Mouse (Mus musculus) left cerebral cortex, postnatal 14 days (tissue): ENCODE results near the gene Grn. TPM values are rescaled to one million over a fixed set of nuclear protein-coding genes. Genes with fewer than 3 reads are reported as not detected.
"Not testable (repeated sequence)": the region's sequence is repeated elsewhere in the genome, so short reads cannot be mapped to it uniquely, and the experiment has no call there.

Experiments
- DNase-seq, 2 experiments: peaks; one replicate each; pipeline ENCODE4 v3.0.0; 2021 to 2022; ENCODE audit warnings: low spot score in 2 of 2, mixed read lengths in 1 of 2
- intact Hi-C: fragments of 180-260 bp; cut with DNase I; formaldehyde crosslinking; loops from one replicate; pipeline ENCODE4 v1.15.1; 2025
- total RNA-seq, 2 experiments: library from RNA; stranded (reverse); gene quantifications; 2 replicates each; pipeline ENCODE4 v1.2.3; 2021

Grn gene
- total RNA-seq, 2 experiments from 2014 or later = 74.3 to 78.5 TPM

DNA sequence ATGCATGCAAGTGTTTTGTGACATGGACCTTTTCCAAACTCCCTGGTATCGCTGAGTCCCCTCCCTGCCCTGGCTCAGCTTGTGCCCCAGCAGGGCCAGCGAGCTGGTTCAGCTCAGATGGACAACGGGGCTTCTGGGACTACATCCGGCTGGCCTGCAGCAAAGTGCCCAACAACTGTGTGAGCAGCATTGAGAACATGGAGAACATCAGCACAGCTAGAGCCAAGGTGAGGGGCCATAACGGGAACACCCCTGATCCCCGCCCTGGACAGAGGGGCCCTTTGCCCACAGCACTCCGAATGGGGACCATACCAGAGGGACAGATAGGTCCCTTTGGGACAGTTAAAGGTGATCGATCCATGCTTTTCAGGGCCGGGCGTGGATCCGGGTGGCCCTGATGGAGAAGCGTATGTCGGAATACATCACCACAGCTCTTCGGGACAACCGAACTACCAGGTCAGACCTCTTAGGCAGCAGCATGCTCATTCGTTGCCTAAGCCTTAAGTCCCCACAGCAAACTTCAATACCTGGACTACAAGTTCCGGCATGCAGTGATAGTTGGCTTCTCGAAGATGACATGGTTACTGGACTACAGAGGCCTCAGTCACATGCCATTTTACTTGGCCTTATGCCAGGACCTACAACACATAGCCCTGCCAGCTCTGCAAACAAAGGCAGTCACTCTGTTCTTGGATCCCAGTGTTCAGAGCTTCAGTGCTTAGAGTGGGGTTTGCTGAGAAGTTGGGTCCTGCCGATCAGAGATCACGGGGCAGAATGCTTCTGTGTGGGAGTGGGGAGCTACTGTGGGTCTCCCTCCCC is 31.9 kb upstream of the Grn start:
- intact Hi-C loops = loop anchor here (5.0 kb wide), 1 partner anchor 34 kb away; the partner anchor contains the start of gene Grn
- DNase-seq = peak in 1 of 2 experiments; percentile 84

DNA sequence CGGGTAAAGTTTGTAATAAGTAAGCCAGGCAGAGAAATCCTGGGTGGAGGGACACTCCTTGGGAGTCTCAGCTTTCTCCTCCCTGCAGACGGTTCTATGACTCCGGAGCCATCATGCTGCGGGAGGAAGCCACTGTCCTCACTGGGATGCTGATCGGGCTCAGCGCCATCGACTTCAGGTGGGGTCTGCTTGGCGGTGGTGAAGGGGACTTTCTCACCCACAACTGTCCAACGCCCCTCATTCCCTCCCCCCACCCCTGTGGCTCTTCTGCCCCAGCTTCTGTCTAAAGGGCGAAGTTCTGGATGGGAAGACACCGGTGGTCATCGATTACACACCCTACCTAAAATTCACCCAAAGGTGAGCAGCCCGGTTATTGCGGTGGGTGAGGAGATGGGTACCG is 31.0 kb upstream of the Grn start:
- intact Hi-C loops = loop anchor here (5.0 kb wide), 1 partner anchor 33 kb away; the partner anchor contains the start of gene Grn
- DNase-seq = no peak

DNA sequence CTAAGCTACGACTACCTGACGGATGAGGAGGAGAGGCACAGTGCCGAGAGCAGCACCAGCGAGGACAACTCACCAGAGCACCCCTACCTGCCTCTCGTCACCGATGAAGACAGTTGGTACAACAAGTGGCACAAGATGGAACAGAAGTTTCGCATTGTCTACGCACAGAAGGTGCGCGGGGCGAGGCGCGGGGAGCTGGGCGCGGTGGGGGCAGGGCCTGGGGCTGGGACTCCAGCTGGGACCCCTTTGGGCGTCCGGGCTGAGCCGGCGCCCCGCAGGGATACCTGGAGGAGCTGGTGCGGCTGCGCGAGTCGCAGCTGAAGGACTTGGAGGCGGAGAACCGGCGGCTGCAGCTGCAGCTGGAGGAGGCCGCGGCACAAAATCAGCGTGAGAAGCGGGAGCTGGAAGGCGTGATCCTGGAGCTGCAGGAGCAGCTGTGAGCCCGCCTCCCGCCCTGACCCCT is 30.5 kb upstream of the Grn start:
- DNase-seq = peak in 1 of 2 experiments; percentile 13
- intact Hi-C loops = loop anchor here (5.0 kb wide), 1 partner anchor 33 kb away; the partner anchor contains the start of gene Grn

DNA sequence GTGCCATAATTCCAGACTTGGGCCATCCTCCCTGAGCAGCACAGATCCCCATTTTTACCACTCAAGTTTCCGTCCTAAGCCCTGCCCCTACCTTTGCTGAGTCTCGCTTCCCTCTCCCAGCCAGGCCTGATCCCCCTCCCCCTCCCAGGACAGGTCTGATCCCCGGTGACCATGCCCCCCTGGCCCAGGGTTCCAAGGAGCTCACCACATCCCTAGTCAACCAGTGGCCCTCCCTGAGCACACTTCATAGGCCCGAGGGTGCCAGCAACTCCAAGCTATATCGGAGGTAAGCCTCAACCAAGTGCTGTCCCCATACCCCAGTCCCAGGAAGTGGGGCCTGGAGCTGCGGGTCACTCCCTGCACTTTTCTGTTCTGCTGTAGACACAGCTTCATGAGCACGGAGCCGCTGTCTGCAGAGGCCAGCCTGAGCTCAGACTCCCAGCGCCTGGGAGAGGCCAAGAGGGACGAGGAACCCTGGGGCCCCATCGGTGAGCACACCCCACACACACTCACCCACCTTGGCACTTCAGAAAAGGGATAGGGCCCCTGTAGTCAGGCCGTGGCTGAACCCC is 29.5 kb upstream of the Grn start:
- intact Hi-C loops = no loop called here
- DNase-seq = no peak

DNA sequence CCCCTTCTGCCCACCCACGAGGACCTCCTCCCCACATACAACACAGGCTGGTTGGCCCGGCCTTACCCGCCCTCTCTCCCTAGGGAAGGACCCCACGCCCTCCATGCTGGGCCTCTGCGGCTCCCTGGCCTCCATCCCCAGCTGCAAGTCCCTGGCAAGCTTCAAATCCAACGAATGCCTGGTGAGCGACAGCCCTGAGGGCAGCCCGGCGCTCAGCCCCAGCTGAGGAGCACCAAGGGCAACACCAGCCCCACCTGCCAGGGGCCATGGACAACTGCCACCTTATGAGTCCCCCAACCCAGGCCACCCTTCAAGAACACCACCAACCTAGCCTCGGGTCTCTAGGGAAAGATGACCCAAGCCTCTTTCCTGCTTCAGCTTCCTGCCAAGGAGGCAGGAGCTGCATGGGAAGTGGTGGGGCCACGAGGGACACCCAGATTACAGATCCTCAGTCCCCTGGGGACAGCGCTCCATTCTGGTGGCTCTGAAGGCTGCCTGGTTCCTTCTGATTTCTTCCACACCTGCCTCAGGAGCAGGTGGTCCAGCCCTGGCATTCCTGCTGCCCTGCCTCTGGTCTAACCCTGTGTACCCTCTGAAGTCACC is 28.1 kb upstream of the Grn start:
- peak in 1 of 2 experiments; percentile 5 for DNase-seq
- intact Hi-C loops = no loop called here

DNA sequence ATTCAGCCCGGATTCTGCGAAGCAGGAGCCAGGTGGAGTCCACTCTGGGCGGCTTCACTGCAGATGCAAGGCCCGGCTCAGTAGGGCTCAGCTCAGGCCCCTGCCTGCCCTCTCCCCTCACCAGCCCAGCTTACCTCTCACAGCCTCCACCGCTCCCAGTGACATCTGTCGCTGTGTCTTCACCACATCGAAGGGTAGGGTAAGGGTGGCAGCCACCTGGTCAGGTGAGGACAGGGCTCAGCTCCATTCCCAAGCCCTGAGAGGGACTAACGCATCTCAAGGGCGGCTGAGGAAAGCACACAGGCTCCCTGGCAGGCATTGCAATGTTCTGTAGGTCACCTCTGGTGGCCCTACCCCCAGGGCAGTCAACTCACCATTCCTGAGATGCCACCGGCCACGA is 26.5 kb upstream of the Grn start:
- DNase-seq = no peak
- intact Hi-C loops = no loop called here

DNA sequence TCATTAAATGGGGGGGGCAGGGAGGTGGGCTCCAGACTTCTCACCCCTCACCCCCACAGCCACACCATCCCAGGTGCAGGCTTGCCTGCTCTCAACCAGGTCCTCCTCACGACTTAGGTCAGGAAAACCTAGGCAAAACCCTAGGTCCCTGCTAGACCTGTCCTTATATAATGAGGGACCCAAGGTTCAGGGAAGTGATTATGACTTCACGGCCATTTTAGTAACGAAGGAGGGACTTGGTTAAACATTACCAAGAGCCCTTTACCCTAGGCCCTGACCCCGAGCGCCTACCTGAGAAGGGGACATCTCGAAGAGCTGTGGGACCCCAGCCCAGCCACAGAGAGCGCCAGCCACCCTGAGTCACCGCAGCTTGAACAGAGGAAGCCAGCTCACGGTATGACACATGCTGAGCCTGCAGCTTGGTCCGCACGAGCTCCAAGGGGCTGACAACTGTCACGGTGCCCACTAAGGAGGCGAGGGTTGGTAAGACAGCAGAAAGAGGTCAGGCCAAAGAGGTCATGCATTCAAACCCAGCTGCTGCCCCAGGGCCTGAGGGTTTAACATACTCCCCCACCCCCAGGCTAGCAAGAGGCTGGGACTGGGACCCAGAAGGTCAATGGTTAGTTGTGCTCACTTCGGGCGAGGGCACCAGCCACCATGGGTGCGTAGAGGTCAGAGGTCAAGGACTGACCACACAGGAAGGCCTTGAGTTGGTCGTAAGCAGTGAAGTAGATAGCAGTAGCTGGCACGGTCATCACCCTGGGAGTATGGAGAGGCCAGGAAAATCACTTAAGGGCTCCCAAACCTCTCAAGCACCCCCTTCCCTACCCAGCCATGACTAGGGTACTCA is 25.7 kb upstream of the Grn start:
- intact Hi-C loops = loop anchor here (5.0 kb wide), 1 partner anchor 107 kb away; the partner anchor contains the start of gene Atxn7l3
- peak in 1 of 2 experiments; percentile 15 for DNase-seq

DNA sequence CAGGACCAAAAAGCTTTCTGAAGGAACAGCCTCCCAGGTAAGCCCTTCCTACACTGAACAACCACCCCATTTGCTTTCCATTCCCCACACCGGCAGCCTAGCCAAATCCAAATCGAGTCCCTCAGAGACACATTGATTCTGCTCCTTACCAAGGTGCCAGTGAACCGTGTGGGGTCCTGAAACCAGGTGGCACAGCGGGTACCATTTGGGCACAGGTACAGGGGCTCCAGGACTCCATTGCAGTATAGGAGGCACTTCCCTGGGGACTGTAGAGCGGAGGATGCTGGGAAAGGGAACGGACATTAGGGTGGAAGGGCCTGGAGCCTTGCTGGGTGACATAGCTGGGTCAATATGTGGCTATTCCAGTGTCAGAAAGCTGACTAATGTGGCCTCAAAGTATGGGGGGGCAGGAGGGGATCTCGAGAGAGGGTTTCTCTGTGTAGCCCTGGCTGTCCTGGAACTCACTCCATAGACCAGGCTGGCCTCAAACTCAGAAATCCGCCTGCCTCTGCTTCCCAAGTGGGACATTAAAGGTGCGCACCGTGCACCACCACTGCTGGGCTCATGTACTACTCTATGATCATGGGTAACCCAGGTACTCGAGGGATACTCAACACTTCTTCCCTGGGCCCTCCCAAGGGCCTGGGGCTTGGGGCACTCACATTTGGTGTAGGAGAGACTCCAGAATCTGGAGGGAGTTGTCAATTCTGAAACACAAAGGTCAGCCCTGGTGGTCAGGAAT is 24.4 kb upstream of the Grn start:
- no peak for DNase-seq
- intact Hi-C loops = loop anchor here (5.0 kb wide), 1 partner anchor 108 kb away; the partner anchor contains the start of gene Atxn7l3

DNA sequence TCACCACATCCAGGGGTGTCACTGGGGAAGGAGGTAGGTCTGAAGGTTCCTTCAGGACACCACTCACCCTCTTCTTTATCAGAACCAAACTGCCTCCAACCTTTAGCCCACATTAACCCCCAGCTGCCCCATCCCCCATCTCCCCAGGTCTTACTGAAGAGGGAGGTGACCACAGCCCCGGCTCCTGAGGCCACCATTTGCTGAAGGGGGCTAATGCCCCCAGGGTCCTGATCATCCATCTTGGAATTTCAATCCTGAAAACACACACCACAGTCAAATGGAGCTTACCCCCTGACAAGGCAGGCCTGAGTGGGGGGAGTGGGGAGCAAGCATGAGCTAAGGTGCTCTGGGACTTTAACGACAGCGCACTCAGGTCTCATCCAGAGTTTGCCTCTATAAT is 23.7 kb upstream of the Grn start:
- DNase-seq = no peak
- intact Hi-C loops = loop anchor here (5.0 kb wide), 1 partner anchor 109 kb away; the partner anchor contains the start of gene Atxn7l3

DNA sequence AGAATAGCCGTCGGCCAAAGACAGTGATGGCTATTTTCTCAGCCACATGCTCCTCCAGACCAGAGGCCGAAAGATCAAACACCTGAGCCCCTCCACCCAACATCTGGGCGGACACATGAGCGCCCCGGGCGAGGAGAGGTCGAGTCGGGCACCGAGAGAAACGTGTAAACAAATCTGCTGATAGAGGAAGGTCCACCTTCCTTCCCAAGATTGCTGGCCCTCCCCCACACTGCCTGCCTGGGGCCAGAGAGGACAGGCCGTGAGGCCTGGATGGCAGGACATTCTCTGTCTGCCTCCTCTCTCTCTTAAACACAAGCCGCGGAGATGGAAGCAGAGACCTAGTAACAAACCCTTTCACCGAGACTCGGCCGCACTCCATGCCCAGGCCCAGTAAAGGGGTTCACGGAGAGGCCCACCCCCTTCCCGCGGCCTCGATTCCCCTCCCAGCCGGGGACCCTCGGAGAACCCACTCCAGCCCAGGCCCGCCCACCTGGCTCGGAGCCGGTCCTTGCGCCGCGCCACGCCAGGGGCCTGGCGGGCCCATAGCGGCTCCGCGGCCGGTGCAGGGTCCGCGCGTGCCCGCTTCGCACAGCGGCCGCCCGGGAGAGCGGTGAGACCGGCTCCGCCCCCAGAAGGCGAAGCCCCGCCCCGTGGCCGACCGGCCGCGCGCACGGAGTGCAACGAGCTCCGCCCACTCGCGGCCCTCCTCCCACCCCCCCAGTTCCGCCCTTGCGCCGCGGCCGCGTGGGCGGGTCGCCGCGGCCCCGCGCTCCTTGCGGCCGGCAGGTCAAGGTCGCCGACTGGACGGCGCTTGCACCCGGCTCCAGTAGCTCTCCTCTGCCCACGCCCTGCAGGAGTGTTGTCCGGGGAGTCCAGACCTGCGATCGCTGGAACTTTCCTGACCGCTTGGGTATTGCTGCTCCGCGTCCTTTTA is 22.9 kb upstream of the Grn start:
- DNase-seq = peak; percentile 85 to 89
- intact Hi-C loops = loop anchor here (5.0 kb wide), 1 partner anchor 110 kb away; the partner anchor contains the start of gene Atxn7l3

DNA sequence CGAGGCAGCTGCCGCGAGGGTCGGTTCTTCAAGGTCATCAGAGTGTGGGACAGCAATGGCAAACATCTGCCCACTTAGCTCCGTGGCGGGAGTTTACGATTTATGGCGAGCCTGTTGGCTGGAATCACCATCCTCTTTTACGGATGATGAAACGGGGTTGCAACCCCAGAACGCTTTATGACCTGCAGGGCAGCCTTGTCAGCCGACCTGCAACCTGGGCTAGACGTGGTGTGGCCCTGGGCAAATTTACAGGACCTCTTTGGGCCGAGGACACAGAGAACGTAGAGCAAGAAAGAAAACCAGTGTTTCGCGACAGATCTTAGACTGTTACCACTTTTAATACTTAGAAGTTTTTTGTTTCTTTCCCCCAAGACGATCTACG is 22.3 kb upstream of the Grn start, which contains the start of gene Slc25a39:
Gene Slc25a39, minus strand, starts transcription at position 113 of the 382 bp plus-strand sequence.
- intact Hi-C loops = loop anchor here (1.0 to 5.0 kb wide), 3 partner anchors 23 to 111 kb away; partner anchors contain the start of genes Atxn7l3 and Grn
- DNase-seq = no peak

DNA sequence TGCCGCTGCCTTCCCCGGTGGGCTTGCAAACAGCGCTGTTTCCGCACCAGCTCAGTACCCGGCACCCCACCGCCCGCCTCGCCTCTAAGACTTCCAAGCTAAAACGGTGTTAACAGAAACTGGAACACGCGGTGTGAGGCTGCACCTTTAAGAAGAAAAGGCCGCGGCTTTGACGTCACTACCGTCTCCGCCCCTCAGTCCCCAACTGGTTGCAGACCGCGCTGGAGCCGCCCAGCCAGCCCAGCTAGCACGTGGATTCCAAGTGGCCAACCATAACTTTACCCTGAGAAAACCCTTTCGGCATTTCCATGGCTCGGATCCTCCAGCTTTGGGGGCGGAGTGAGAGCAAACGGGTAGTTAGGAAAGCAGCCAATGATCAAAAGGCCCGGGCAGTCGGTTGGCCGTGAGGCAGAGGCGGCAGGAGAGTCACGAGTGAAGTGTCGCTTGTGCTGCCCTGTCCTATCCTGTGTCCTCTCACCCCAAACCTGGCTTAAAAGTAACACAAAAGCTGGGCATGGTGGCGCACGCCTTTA is 21.7 kb upstream of the Grn start:
- intact Hi-C loops = loop anchor here (1.0 to 5.0 kb wide), 3 partner anchors 22 to 111 kb away; partner anchors contain the start of genes Atxn7l3 and Grn
- peak; percentile 97 to 99 for DNase-seq

DNA sequence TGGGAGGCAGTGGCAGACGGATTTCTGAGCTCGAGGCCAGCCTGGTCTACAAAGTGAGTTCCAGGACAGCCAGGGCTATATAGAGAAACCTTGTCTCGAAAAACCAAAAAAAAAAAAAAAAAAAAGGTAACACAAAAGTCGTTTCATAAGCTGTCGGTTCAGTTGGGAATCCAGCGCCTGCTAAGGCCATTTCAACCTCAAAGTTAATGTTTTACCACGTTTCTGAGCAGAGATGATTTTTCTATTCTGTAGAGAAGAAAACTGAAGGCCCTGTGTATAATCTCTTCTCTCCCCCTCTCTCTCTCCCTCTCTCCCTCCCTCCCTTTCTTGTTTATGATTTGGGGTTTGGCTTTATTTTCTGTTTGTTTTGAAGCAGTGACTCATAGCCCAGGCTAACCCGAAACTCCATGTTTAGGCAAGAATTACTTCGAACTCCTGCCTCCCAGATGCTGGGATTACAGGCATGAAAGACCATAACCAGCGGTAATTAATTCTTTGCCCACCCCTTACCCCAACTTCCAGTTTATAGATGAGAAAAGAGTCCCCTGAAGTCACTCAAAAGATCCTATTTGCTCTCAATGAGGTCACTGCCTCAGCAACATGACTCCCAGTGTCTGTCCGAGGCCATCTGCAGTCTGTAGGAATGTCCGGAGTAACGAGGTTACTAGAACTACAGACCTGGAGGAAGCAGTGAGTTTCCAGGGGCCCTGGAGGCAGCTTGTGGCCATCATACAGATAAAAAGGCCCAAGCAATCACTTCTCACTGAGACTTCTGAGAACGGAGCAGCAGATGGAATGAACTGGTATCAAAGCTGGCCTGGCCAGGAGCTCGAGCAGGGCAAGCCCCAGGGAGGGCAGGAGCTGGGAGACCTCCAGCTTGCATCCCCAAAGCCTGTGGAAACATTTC is 21.0 kb upstream of the Grn start:
- intact Hi-C loops = loop anchor here (1.0 to 5.0 kb wide), 3 partner anchors 22 to 112 kb away; partner anchors contain the start of genes Atxn7l3 and Grn
- DNase-seq = no peak

DNA sequence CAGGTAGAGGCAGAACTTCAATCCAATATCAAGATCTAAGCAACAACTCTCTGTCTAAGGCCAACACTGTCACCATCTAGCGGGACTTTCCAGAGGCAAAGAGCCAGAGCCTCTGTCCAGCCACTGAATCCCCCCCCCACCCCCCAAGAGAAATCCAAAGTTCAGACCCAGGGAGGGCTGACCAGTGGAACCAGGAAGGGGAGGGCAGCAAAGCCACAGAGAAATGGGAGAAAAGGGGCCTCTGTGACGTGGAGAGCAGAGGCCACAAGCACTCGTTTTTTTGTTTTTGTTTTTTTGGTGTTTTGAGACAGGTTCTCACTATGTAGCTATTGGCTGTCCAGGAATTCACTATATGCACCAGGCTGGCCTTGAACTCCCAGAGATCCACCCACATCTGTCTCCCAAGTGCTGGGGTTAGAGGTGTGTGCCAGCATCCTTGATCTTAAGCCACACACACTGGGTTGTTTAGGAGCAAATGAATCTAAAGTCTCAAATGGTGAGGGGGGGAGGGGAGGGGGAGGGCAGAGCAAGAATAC is 20.3 kb upstream of the Grn start:
- no peak for DNase-seq
- intact Hi-C loops = loop anchor here (2.0 to 5.0 kb wide), 3 partner anchors 21 to 113 kb away; partner anchors contain the start of genes Atxn7l3 and Grn

DNA sequence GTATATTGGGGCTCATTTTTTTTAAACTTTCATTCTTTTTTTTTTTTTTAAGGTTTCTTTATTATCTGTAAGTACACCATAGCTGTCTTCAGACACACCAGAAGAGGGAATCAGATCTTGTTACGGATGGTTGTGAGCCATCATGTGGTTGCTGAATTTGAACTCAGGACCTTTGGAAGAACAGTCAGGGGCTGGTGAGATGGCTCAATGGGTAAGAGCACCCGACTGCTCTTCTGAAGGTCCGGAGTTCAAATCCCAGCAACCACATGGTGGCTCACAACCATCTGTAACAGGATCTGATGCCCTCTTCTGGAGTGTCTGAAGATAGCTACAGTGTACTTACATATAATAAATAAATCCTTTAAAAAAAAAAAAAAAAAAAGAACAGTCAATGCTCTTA is 19.8 kb upstream of the Grn start:
- intact Hi-C loops = loop anchor here (2.0 kb wide), 1 partner anchor 102 kb away; no protein-coding TSS in a partner anchor
- not testable (repeated sequence) for DNase-seq
